Mouse (Mus musculus) ovary, postnatal 36 days (tissue): Measurements from ENCODE around the gene Stard3nl.

Source experiments
- DNase-seq: peaks from one replicate; pipeline ENCODE4 v3.0.0; 2022; ENCODE audit warnings: low spot score, mixed read lengths

The Stard3nl gene

GRCm38 (mm10) chr13:19395688-19396354, at the start of gene Stard3nl:
Stard3nl (minus strand) TSS chr13:19395795.
- peak; percentile 96 for DNase-seq

- DNase-seq, result no peak
Observed at GRCm38 (mm10) chr13:19438040-19438439, 42.4 kb upstream of the Stard3nl start.

- no peak for DNase-seq
Observed at GRCm38 (mm10) chr13:19429812-19430370, 34.3 kb upstream of the Stard3nl start.

- no peak for DNase-seq
Observed at GRCm38 (mm10) chr13:19428076-19428475, 32.5 kb upstream of the Stard3nl start.

- DNase-seq, result no peak
Observed at GRCm38 (mm10) chr13:19424563-19424962, 29.0 kb upstream of the Stard3nl start.

- DNase-seq, result no peak
Observed at GRCm38 (mm10) chr13:19422521-19422920, 26.9 kb upstream of the Stard3nl start.

GRCm38 (mm10) chr13:19417885-19418521, 22.4 kb upstream of the Stard3nl start:
- no peak for DNase-seq

- no peak for DNase-seq
Observed at GRCm38 (mm10) chr13:19415894-19416531, 20.4 kb upstream of the Stard3nl start.

GRCm38 (mm10) chr13:19415337-19415736, 19.7 kb upstream of the Stard3nl start:
- no peak for DNase-seq

- DNase-seq, result no peak
Observed at GRCm38 (mm10) chr13:19412334-19412939, 16.8 kb upstream of the Stard3nl start.

- DNase-seq, result no peak
Observed at GRCm38 (mm10) chr13:19411886-19412285, 16.3 kb upstream of the Stard3nl start.

- DNase-seq, result no peak
Observed at GRCm38 (mm10) chr13:19410694-19411093, 15.1 kb upstream of the Stard3nl start.

- no peak for DNase-seq
Observed at GRCm38 (mm10) chr13:19407953-19408352, 12.4 kb upstream of the Stard3nl start.

- DNase-seq, result no peak
Observed at GRCm38 (mm10) chr13:19404623-19405022, 9.0 kb upstream of the Stard3nl start.

GRCm38 (mm10) chr13:19394798-19395687, 552 bp downstream of the Stard3nl start:
- DNase-seq, result no peak

- peak; percentile 12 for DNase-seq
Observed at GRCm38 (mm10) chr13:19394171-19394570, 1.4 kb downstream of the Stard3nl start.

GRCm38 (mm10) chr13:19393731-19394130, 1.9 kb downstream of the Stard3nl start:
- no peak for DNase-seq

GRCm38 (mm10) chr13:19391608-19392007, 4.0 kb downstream of the Stard3nl start:
- DNase-seq, result no peak

GRCm38 (mm10) chr13:19390296-19390695, 5.3 kb downstream of the Stard3nl start:
- no peak for DNase-seq

- DNase-seq, result no peak
Observed at GRCm38 (mm10) chr13:19389896-19390295, 5.7 kb downstream of the Stard3nl start.

GRCm38 (mm10) chr13:19389434-19389833, 6.2 kb downstream of the Stard3nl start:
- no peak for DNase-seq
